Mouse (Mus musculus) spleen, adult 2 months (tissue): ENCODE measurements at regions not wholly inside any gene's neighbourhood (a gene's known extent, or its start where the extent isn't known, plus 50 kb on each side); places are given as distances from the start of the nearest gene placed in this dataset.
A peak's percentile ranks its signal among the peaks of the same experiment; 100 is the strongest.

ENCODE experiments used
- DNase-seq, 2 experiments: peaks; one replicate each; pipeline versions ENCODE4 v3.0.0 to v3.0.0-alpha.2; 2012 to 2021; ENCODE audit warnings: low spot score in 2 of 2, low read depth in 1 of 2
- H3K27ac ChIP-seq: fragments of 200-500 bp; 2 replicates; pipeline ENCODE4 v1.5.1; 2012; ENCODE audit warnings: low read length, inconsistent platforms; ENCODE audit not compliant: insufficient read depth
- H3K27me3 ChIP-seq: fragments of 200-500 bp; 2 replicates; pipeline ENCODE4 v1.6.1; 2012; ENCODE audit warnings: mild to moderate bottlenecking, moderate library complexity, low read length, inconsistent platforms; ENCODE audit not compliant: control insufficient read depth, insufficient read depth
- H3K36me3 ChIP-seq: fragments of 200-500 bp; 2 replicates; pipeline ENCODE4 v1.6.1; 2012; ENCODE audit warnings: mild to moderate bottlenecking, low read length, inconsistent platforms; ENCODE audit not compliant: control insufficient read depth, insufficient read depth
- H3K4me1 ChIP-seq: fragments of 200-500 bp; 2 replicates; pipeline ENCODE4 v1.6.1; 2011; ENCODE audit warnings: inconsistent platforms; ENCODE audit not compliant: control insufficient read depth, insufficient read depth, insufficient read length
- H3K4me3 ChIP-seq: fragments of 200-500 bp; 2 replicates; pipeline ENCODE4 v1.5.1; 2011; ENCODE audit warnings: mild to moderate bottlenecking, inconsistent platforms; ENCODE audit not compliant: insufficient read depth, insufficient read length; ENCODE audit errors: extremely low read depth
- CTCF ChIP-seq: fragments of 200-500 bp; IDR thresholded peaks from 2 replicates; pipeline ENCODE4 v1.5.1; 2011; ENCODE audit warnings: mild to moderate bottlenecking, inconsistent platforms; ENCODE audit not compliant: insufficient read depth, insufficient read length, insufficient replicate concordance; ENCODE audit errors: extremely low read depth
- POLR2A ChIP-seq: fragments of 200-500 bp; IDR thresholded peaks from 2 replicates; pipeline ENCODE4 v1.6.1; 2011; ENCODE audit warnings: low read depth, low read length, inconsistent platforms
- WGBS: fragments of 180-500 bp; shearing (Covaris S2); methylation state at CpG from one replicate; pipeline ENCODE4 v1.1.7; 2018; 5-methylcytosine and 5-hydroxymethylcytosine counted together

- TF ChIP-seq CTCF (no peak), POLR2A (no peak)
- H3K36me3 ChIP-seq, result no peaks in the 10 kb centered on the region
- no peak for DNase-seq
- no peaks in the 10 kb centered on the region for H3K27me3 ChIP-seq
- no peak overlapping the region for H3K27ac ChIP-seq
- H3K4me3 ChIP-seq, result no peak overlapping the region
- WGBS, result 75% methylated on average over 5 of the region's 5 CpGs
- peaks cover 9% of the 10 kb centered on the region; the same call in 1 of the 2 replicates for H3K4me1 ChIP-seq
Measured at GRCm38 (mm10) chr4:53322484-53322883, 117.7 kb upstream of the Slc44a1 start.

- Histone ChIP-seq H3K36me3 (no peaks in the 10 kb centered on the region), H3K27ac (no peak overlapping the region), H3K4me3 (no peak overlapping the region), H3K4me1 (peaks cover 9% of the 10 kb centered on the region; the same call in 1 of the 2 replicates), H3K27me3 (no peaks in the 10 kb centered on the region)
- DNase-seq, result no peak
- 85% methylated on average over 6 of the region's 6 CpGs for WGBS
- TF ChIP-seq CTCF (no peak), POLR2A (no peak)
Measured at GRCm38 (mm10) chr4:53320735-53321449, 119.3 kb upstream of the Slc44a1 start.

- TF ChIP-seq POLR2A (no peak), CTCF (no peak)
- H3K27ac ChIP-seq, result no peak overlapping the region
- 90% methylated on average over 4 of the region's 4 CpGs for WGBS
- no peak overlapping the region for H3K4me3 ChIP-seq
- H3K36me3 ChIP-seq, result no peaks in the 10 kb centered on the region
- H3K27me3 ChIP-seq, result no peaks in the 10 kb centered on the region
- H3K4me1 ChIP-seq, result peaks cover 9% of the 10 kb centered on the region; the same call in 1 of the 2 replicates
- no peak for DNase-seq
Measured at GRCm38 (mm10) chr4:53319051-53319450, 121.2 kb upstream of the Slc44a1 start.

GRCm38 (mm10) chr4:53318181-53318580 lies 122.0 kb upstream of the Slc44a1 start:
- Histone ChIP-seq H3K4me3 (no peak overlapping the region), H3K27me3 (no peaks in the 10 kb centered on the region), H3K36me3 (no peaks in the 10 kb centered on the region), H3K4me1 (peaks cover 5% of the 10 kb centered on the region; the same call in 1 of the 2 replicates), H3K27ac (no peak overlapping the region)
- 92% methylated on average over 6 of the region's 6 CpGs for WGBS
- TF ChIP-seq POLR2A (no peak), CTCF (no peak)
- DNase-seq, result no peak

GRCm38 (mm10) chr4:53317453-53317824 lies 122.8 kb upstream of the Slc44a1 start:
- Histone ChIP-seq H3K36me3 (no peaks in the 10 kb centered on the region), H3K4me3 (no peak overlapping the region), H3K4me1 (no peaks in the 10 kb centered on the region; the same call in 1 of the 2 replicates), H3K27ac (no peak overlapping the region), H3K27me3 (no peaks in the 10 kb centered on the region)
- 88% methylated on average over 7 of the region's 7 CpGs for WGBS
- DNase-seq, result no peak
- TF ChIP-seq CTCF, result no peak
- no peak for TF ChIP-seq POLR2A

GRCm38 (mm10) chr4:53316796-53317452 lies 123.3 kb upstream of the Slc44a1 start:
- no peak for TF ChIP-seq POLR2A
- TF ChIP-seq CTCF, result no peak
- Histone ChIP-seq H3K27ac (no peak overlapping the region), H3K27me3 (no peaks in the 10 kb centered on the region), H3K36me3 (no peaks in the 10 kb centered on the region), H3K4me3 (no peak overlapping the region), H3K4me1 (no peaks in the 10 kb centered on the region; the same call in 1 of the 2 replicates)
- no peak for DNase-seq
- WGBS, result 90% methylated on average over 14 of the region's 14 CpGs

- WGBS, result 70% methylated on average over 13 of the region's 13 CpGs
- H3K27ac ChIP-seq, result 0 out of 2 replicates have a peak overlapping the region, but pooled peaks have one; percentile 33
- no peaks in the 10 kb centered on the region; the same call in 1 of the 2 replicates for H3K4me1 ChIP-seq
- no peaks in the 10 kb centered on the region for H3K36me3 ChIP-seq
- H3K27me3 ChIP-seq, result no peaks in the 10 kb centered on the region
- no peak overlapping the region for H3K4me3 ChIP-seq
- DNase-seq, result no peak
- no peak for TF ChIP-seq POLR2A
- no peak for TF ChIP-seq CTCF
Measured at GRCm38 (mm10) chr4:53315876-53316762, 124.1 kb upstream of the Slc44a1 start.
